Mouse (Mus musculus) cortical plate, adult 2 months (tissue): ENCODE data around the gene Nbea.

Source experiments
- CTCF ChIP-seq: fragments of 200-500 bp; IDR thresholded peaks from 2 replicates; pipeline ENCODE4 v1.5.1; 2011; ENCODE audit warnings: mild to moderate bottlenecking, control low read depth, low read length; ENCODE audit not compliant: insufficient read depth; ENCODE audit errors: extremely low read depth
- POLR2A ChIP-seq: fragments of 200-500 bp; IDR thresholded peaks from 2 replicates; pipeline ENCODE4 v1.6.1; 2011; ENCODE audit warnings: mild to moderate bottlenecking, low read length, control low read depth; ENCODE audit not compliant: insufficient read depth; ENCODE audit errors: extremely low read depth

GRCm38 (mm10) chr3:55664713-55665112 is 518.8 kb downstream of the Nbea start:
- TF ChIP-seq CTCF (no peak), POLR2A (no peak)
